Mouse (Mus musculus) CH12.LX (cell line): ENCODE measurements around the gene Dgkd. TPM values are rescaled to one million over a fixed set of nuclear protein-coding genes. Genes with fewer than 3 reads are reported as not detected.

ENCODE experiments used
- DNase-seq: peaks from one replicate; pipeline ENCODE4 v3.0.0-alpha.2; 2013; ENCODE audit errors: extremely low read depth
- H3K27ac ChIP-seq: 2 replicates; pipeline ENCODE4 v1.5.1; 2012; ENCODE audit warnings: low read depth, mild to moderate bottlenecking, control low read depth, moderate library complexity; ENCODE audit not compliant: insufficient read depth
- H3K27me3 ChIP-seq: replicated peaks from 2 replicates; pipeline ENCODE3; 2012; ENCODE audit warnings: inconsistent platforms
- H3K36me3 ChIP-seq, 2 experiments: replicated peaks in 1 of 2; 2 replicates each; pipeline versions ENCODE3 to v1.6.1; 2012; ENCODE audit warnings: inconsistent platforms in 1 of 2, low read length in 1 of 2, mild to moderate bottlenecking in 1 of 2, mixed read lengths in 1 of 2, moderate library complexity in 1 of 2; ENCODE audit not compliant: control insufficient read depth in 1 of 2, insufficient read depth in 1 of 2
- H3K4me1 ChIP-seq, 2 experiments: 2 replicates each; pipeline ENCODE4 v1.6.1; 2012; ENCODE audit warnings: inconsistent platforms in 1 of 2, moderate library complexity in 1 of 2; ENCODE audit not compliant: insufficient read depth in 2 of 2, control insufficient read depth in 1 of 2
- H3K4me2 ChIP-seq: 2 replicates; pipeline ENCODE4 v1.6.1; 2012; ENCODE audit warnings: low read depth, mild to moderate bottlenecking, control low read depth; ENCODE audit not compliant: poor library complexity, insufficient read depth, severe bottlenecking
- H3K4me3 ChIP-seq, 3 experiments: fragments of 150-350 bp in 1 of 3; sonication (generic) in 1 of 3; replicated peaks in 1 of 3; 2 replicates each; pipeline versions ENCODE3 to v1.5.1; 2011 to 2012; ENCODE audit warnings: low read depth in 2 of 3, low read length in 2 of 3, mild to moderate bottlenecking in 2 of 3, moderate library complexity in 2 of 3, control low read depth in 1 of 3, improper control_type of control experiment in 1 of 3, inconsistent platforms in 1 of 3, mixed read lengths in 1 of 3; ENCODE audit not compliant: poor library complexity in 1 of 3
- H3K79me2 ChIP-seq: replicated peaks from 2 replicates; pipeline ENCODE4 v1.6.1; 2012; ENCODE audit warnings: mild to moderate bottlenecking, moderate library complexity; ENCODE audit not compliant: control insufficient read depth, poor library complexity, insufficient read depth, severe bottlenecking; ENCODE audit errors: extremely low read depth
- H3K9ac ChIP-seq: 2 replicates; pipeline ENCODE4 v1.6.1; 2012; ENCODE audit warnings: low read depth, mild to moderate bottlenecking, control low read depth, moderate library complexity; ENCODE audit not compliant: insufficient read depth
- H3K9me3 ChIP-seq: replicated peaks from 2 replicates; pipeline ENCODE3; 2012; ENCODE audit warnings: low read length, inconsistent platforms, mixed read lengths
- BHLHE40 ChIP-seq: IDR thresholded peaks from 2 replicates; pipeline ENCODE4 v1.6.1; 2011; ENCODE audit warnings: mild to moderate bottlenecking, low read depth, low read length, improper control_type of control experiment
- EP300 ChIP-seq: IDR thresholded peaks from 2 replicates; pipeline ENCODE4 v1.6.1; 2011; ENCODE audit warnings: low read length, improper control_type of control experiment
- ETS1 ChIP-seq: conservative IDR thresholded peaks from 2 replicates; pipeline ENCODE4 v1.6.1; 2012; ENCODE audit warnings: low read depth, mild to moderate bottlenecking, inconsistent platforms, low read length, improper control_type of control experiment, moderate library complexity
- HCFC1 ChIP-seq: IDR thresholded peaks from 2 replicates; pipeline ENCODE4 v1.6.1; 2012; ENCODE audit warnings: low read depth, mild to moderate bottlenecking, inconsistent platforms, low read length, improper control_type of control experiment
- JUN ChIP-seq: IDR thresholded peaks from 2 replicates; pipeline ENCODE4 v1.6.1; 2011; ENCODE audit warnings: low read depth, mild to moderate bottlenecking, low read length, improper control_type of control experiment, moderate library complexity; ENCODE audit not compliant: insufficient read depth
- JUND ChIP-seq: conservative IDR thresholded peaks from 2 replicates; pipeline ENCODE4 v1.6.1; 2011; ENCODE audit warnings: low read depth, low read length, improper control_type of control experiment
- KAT2A ChIP-seq: IDR thresholded peaks from 2 replicates; pipeline ENCODE4 v1.6.1; 2012; ENCODE audit warnings: low read length, improper control_type of control experiment, inconsistent platforms; ENCODE audit not compliant: insufficient replicate concordance
- MAFK ChIP-seq: IDR thresholded peaks from 2 replicates; pipeline ENCODE4 v1.6.1; 2011; ENCODE audit warnings: low read length, improper control_type of control experiment; ENCODE audit not compliant: insufficient replicate concordance
- MAX ChIP-seq: IDR thresholded peaks from 2 replicates; pipeline ENCODE4 v1.6.1; 2011; ENCODE audit warnings: low read length, improper control_type of control experiment
- MAZ ChIP-seq: IDR thresholded peaks from 2 replicates; pipeline ENCODE4 v1.6.1; 2012; ENCODE audit warnings: low read depth, mild to moderate bottlenecking, inconsistent platforms, low read length, improper control_type of control experiment, moderate library complexity
- MEF2A ChIP-seq: IDR thresholded peaks from 2 replicates; pipeline ENCODE4 v1.6.1; 2014; ENCODE audit warnings: low read depth, mild to moderate bottlenecking, inconsistent platforms, low read length, improper control_type of control experiment, borderline replicate concordance
- NELFE ChIP-seq: IDR thresholded peaks from 2 replicates; pipeline ENCODE4 v1.6.1; 2011; ENCODE audit warnings: low read depth, low read length, improper control_type of control experiment
- PAX5 ChIP-seq: IDR thresholded peaks from 2 replicates; pipeline ENCODE4 v1.6.1; 2012; ENCODE audit warnings: low read length, inconsistent platforms, mixed read lengths
- RAD21 ChIP-seq: IDR thresholded peaks from 2 replicates; pipeline ENCODE4 v1.6.1; 2011; ENCODE audit warnings: low read depth, mild to moderate bottlenecking, low read length, improper control_type of control experiment, moderate library complexity
- SMC3 ChIP-seq: IDR thresholded peaks from 2 replicates; pipeline ENCODE4 v1.6.1; 2011; ENCODE audit warnings: low read depth, low read length, improper control_type of control experiment
- TCF12 ChIP-seq: IDR thresholded peaks from 2 replicates; pipeline ENCODE4 v1.6.1; 2014; ENCODE audit warnings: low read depth, mild to moderate bottlenecking, inconsistent platforms, low read length, improper control_type of control experiment
- USF1 ChIP-seq: IDR thresholded peaks from 2 replicates; pipeline ENCODE4 v1.6.1; 2014; ENCODE audit warnings: low read depth, mild to moderate bottlenecking, inconsistent platforms, low read length, improper control_type of control experiment
- ZKSCAN1 ChIP-seq: IDR thresholded peaks from 2 replicates; pipeline ENCODE4 v1.6.1; 2012; ENCODE audit warnings: low read depth, inconsistent platforms, low read length, improper control_type of control experiment, borderline replicate concordance
- ZNF384 ChIP-seq: IDR thresholded peaks from 2 replicates; pipeline ENCODE4 v1.6.1; 2012; ENCODE audit warnings: low read depth, low read length, improper control_type of control experiment, inconsistent platforms
- dilution Hi-C: fragments of 300-500 bp; cut with MboI; formaldehyde crosslinking; loops from 2 replicates; pipeline ENCODE4 v1.14.3; 2020; ENCODE audit warnings: low sequenced_read_pairs; ENCODE audit not compliant: extremely low pct_unique_long_range_greater_than_20kb, extremely low pct_ligation_motif_present
- in situ Hi-C: fragments of 300-500 bp; cut with MboI; formaldehyde crosslinking; loops from 3 replicates; pipeline ENCODE4 v1.14.3; 2019; ENCODE audit warnings: low sequenced_read_pairs, low pct_ligation_motif_present, low pct_unique_long_range_greater_than_20kb, mixed read lengths
- polyA plus RNA-seq: library from polyadenylated mRNA; unstranded; fragments of >175 nt; gene quantifications from 2 replicates; pipeline ENCODE4 v1.2.1, GENCODE M21; 2012; ENCODE audit warnings: low read depth; ENCODE audit not compliant: insufficient read length
- total RNA-seq, 2 experiments: library from RNA; depleted of rRNA; stranded (reverse); fragments of 300-350 nt in 1 of 2; fragments of >200 nt in 1 of 2; gene quantifications; 2 replicates each; pipeline ENCODE4 v1.2.3; 2012 to 2014

The Dgkd gene
- total and polyA plus RNA-seq, 3 experiments, result 57.5 to 89.9 (median 73.8) TPM

- Histone ChIP-seq H3K9ac (no peak overlapping the region), H3K4me1 (peaks cover 11 to 45% of the 10 kb centered on the region in 2 experiments), H3K4me2 (no peak overlapping the region), H3K4me3 (no peak overlapping the region), H3K27ac (peak overlapping the region; percentile 28; the same call in 1 of the 2 replicates), H3K9me3 (no peaks in the 10 kb centered on the region), H3K36me3 (no peaks in the 10 kb centered on the region), H3K27me3 (no peaks in the 10 kb centered on the region)
- dilution Hi-C loops (no loop called here), in situ Hi-C loops (no loop called here)
- DNase-seq, result no peak
- TF ChIP-seq HCFC1, result no peak
- TF ChIP-seq MAFK, result 0 out of 2 replicates have a peak, but pooled peaks have one; percentile 2
- TF ChIP-seq, all 38 proteins: peak for 1
- H3K79me2 ChIP-seq, result no peaks in the 10 kb centered on the region
Measured at GRCm38 (mm10) chr1:87828926-87829580, 24.0 kb upstream of the Dgkd start.

- DNase-seq, result no peak
- H3K4me3 ChIP-seq, result no peak overlapping the region
Measured at GRCm38 (mm10) chr1:87829621-87830211, 23.4 kb upstream of the Dgkd start.

GRCm38 (mm10) chr1:87836453-87836852 is 16.6 kb upstream of the Dgkd start:
- in situ Hi-C loops, result no loop called here
- H3K36me3 ChIP-seq, result no peaks in the 10 kb centered on the region

More at GRCm38 (mm10) chr1:87829621-87830211, 23.4 kb upstream of the Dgkd start:
- no peaks in the 10 kb centered on the region for H3K79me2 ChIP-seq
- no peaks in the 10 kb centered on the region for H3K36me3 ChIP-seq
- H3K9me3 ChIP-seq, result no peaks in the 10 kb centered on the region
- no peak overlapping the region for H3K4me2 ChIP-seq
- TF ChIP-seq TCF12, result peak; percentile 43; the same call in 1 of the 2 replicates
- no peak for TF ChIP-seq JUN
- TF ChIP-seq PAX5, result no peak
- TF ChIP-seq KAT2A, result no peak
- TF ChIP-seq JUND, result 0 out of 2 replicates have a peak, but pooled peaks have one; percentile 16
- TF ChIP-seq ZNF384, result no peak
- no peak for TF ChIP-seq MEF2A
- TF ChIP-seq SMC3, result no peak
- no peak for TF ChIP-seq NELFE
- peak; percentile 30; the same call in 1 of the 2 replicates for TF ChIP-seq EP300
- no peak for TF ChIP-seq USF1
- TF ChIP-seq ZKSCAN1, result no peak
- no peak for TF ChIP-seq RAD21
- no peak for TF ChIP-seq MAX
- no peak for TF ChIP-seq BHLHE40
- dilution Hi-C loops (no loop called here), in situ Hi-C loops (no loop called here)
- peaks cover 11 to 45% of the 10 kb centered on the region in 2 experiments for H3K4me1 ChIP-seq
- no peaks in the 10 kb centered on the region for H3K27me3 ChIP-seq
- peak overlapping the region; percentile 28 for H3K27ac ChIP-seq
- H3K9ac ChIP-seq, result no peak overlapping the region

More at GRCm38 (mm10) chr1:87836453-87836852, 16.6 kb upstream of the Dgkd start:
- no peak overlapping the region for H3K4me2 ChIP-seq
- H3K27me3 ChIP-seq, result no peaks in the 10 kb centered on the region
- H3K9ac ChIP-seq, result no peak overlapping the region
- no peak overlapping the region for H3K27ac ChIP-seq
- H3K9me3 ChIP-seq, result no peaks in the 10 kb centered on the region
- no peak for DNase-seq
- TF ChIP-seq MAZ, result no peak
- TF ChIP-seq ETS1, result no peak
- H3K4me1 ChIP-seq, result peaks cover 0 to 12% of the 10 kb centered on the region in 2 experiments; a peak in 2 of 4 replicates
- H3K79me2 ChIP-seq, result no peaks in the 10 kb centered on the region
- dilution Hi-C loops, result no loop called here
- H3K4me3 ChIP-seq, result no peak overlapping the region
